Mouse (Mus musculus): ENCODE measurements around the gene Xylt1. TPM values are rescaled to one million over a fixed set of nuclear protein-coding genes. Genes with fewer than 3 reads are reported as not detected.

Gene Xylt1
- polyA plus RNA-seq, 1 experiment from 2014 or later, result 0.48 TPM

DNA sequence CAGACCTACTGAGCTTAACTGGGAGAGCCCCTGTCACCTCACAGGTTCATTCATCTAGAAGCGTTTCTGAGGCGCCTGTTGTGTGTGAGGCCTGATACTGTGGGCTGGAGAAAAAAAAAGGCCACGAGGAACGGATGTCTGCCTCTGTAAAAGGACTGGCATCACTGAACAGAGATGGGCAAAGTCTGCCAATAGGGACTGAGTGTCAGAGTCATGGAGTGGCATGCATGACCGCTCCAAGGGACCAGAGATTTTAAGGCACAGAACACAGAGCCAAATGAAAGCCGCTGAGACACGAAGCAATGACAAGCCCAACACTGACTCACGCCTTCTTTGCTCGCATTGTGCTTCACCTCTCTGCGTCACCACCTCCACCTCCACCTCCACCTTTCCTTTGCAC is 126.6 kb downstream of the Xylt1 start:
- no peaks in the 10 kb centered on the region for H3K36me3 ChIP-seq (ENCODE audit: control insufficient read depth, insufficient read depth, low read length)
- ATAC-seq, result no peak
- 91% methylated on average over 10 of the region's 10 CpGs for WGBS

DNA sequence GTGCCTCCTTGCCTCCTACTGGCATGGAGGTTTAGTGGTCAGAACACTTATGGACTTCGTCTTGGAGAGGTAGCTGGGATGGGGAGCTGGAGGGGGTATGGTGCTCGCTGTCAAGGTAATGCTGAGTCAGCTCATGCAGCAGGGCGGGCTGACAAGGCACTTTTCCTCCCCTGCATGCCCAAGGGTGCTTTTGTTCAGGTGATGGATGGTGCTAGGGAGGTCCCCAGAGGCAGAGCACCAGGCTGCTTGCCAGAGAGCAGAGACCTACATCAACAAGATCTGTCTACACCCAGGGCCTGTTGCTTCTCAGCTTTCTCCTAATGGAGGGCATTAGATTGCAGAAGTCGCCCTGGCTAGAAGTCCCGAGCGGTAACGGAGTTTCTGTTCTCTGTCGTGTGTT is 127.3 kb downstream of the Xylt1 start:
- no peaks in the 10 kb centered on the region for H3K36me3 ChIP-seq (ENCODE audit: control insufficient read depth, insufficient read depth, low read length)
- no peak for ATAC-seq
- 56% methylated on average over 8 of the region's 8 CpGs for WGBS

More for the DNA sequence above, 126.6 kb downstream of the Xylt1 start:
- no peak overlapping the region for H3K27ac ChIP-seq (ENCODE audit: low read length)
- no peak overlapping the region for H3K4me2 ChIP-seq (ENCODE audit: low read depth, low read length)
- H3K27me3 ChIP-seq (replicated peaks; ENCODE audit: control insufficient read depth, insufficient read depth, low read length), result no peaks in the 10 kb centered on the region
- no peak overlapping the region for H3K9ac ChIP-seq (ENCODE audit: low read depth, low read length)
- H3K9me3 ChIP-seq (ENCODE audit: control insufficient read depth, low read length), result no peaks in the 10 kb centered on the region
- no peak overlapping the region for H3K4me3 ChIP-seq (ENCODE audit: low read length)
- no peaks in the 10 kb centered on the region for H3K4me1 ChIP-seq (ENCODE audit: control insufficient read depth, insufficient read depth, low read length)

DNA sequence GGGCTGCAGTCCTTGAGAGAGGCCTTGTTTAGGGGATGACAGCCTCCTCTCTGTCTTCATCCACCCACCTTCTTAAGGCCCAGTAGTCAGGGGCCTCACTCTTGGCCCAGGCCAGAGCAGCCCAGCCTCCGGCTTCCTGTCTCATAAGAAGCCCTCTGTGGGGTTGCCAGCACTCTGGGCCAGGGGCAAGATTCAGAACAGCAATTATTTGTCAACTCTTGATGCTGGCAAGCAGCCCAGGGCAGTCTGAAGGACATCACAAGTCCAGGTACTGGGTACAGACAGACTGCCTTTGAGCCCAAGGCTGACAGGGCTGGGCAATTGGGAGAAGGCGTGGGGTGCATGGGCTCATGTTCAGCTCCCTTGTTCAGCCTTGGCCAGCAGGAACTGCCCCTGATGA is 129.3 kb downstream of the Xylt1 start:
- WGBS, result 87% methylated on average over 2 of the region's 2 CpGs

More for the DNA sequence above, 127.3 kb downstream of the Xylt1 start:
- Histone ChIP-seq H3K27me3 (replicated peaks; ENCODE audit: control insufficient read depth, insufficient read depth, low read length) (no peaks in the 10 kb centered on the region), H3K27ac (ENCODE audit: low read length) (no peak overlapping the region), H3K4me1 (ENCODE audit: control insufficient read depth, insufficient read depth, low read length) (no peaks in the 10 kb centered on the region), H3K4me3 (ENCODE audit: low read length) (no peak overlapping the region), H3K9me3 (ENCODE audit: control insufficient read depth, low read length) (no peaks in the 10 kb centered on the region), H3K9ac (ENCODE audit: low read depth, low read length) (no peak overlapping the region), H3K4me2 (ENCODE audit: low read depth, low read length) (no peak overlapping the region)

DNA sequence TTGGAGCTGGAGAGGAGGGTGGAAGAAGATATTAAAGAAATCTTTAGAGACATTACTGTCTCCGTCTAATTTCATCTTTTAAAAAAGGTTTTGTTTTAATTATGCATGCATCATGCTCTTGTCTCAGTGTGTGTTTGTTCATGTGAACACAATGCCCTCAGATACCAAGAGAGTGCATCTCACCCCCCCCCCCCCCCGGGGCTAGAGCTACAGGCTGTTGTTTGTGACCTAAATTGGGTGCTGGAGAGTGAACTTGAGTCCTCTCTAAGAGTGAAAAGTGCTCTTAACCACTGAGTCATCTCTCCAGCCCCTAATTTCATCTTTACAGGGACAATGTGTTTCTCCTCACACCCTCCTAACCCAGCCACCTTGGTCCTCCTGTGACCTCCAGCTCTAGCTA is 131.5 kb downstream of the Xylt1 start:
- no peaks in the 10 kb centered on the region for H3K36me3 ChIP-seq (ENCODE audit: control insufficient read depth, insufficient read depth, low read length)
- H3K4me3 ChIP-seq (ENCODE audit: low read length), result no peak overlapping the region
- no peak overlapping the region for H3K27ac ChIP-seq (ENCODE audit: low read length)
- no peaks in the 10 kb centered on the region for H3K4me1 ChIP-seq (ENCODE audit: control insufficient read depth, insufficient read depth, low read length)
- WGBS, result 88% methylated on average over 2 of the region's 2 CpGs
- no peak overlapping the region for H3K4me2 ChIP-seq (ENCODE audit: low read depth, low read length)
- no peaks in the 10 kb centered on the region for H3K9me3 ChIP-seq (ENCODE audit: control insufficient read depth, low read length)
- no peak for ATAC-seq
- H3K9ac ChIP-seq (ENCODE audit: low read depth, low read length), result no peak overlapping the region
- no peaks in the 10 kb centered on the region for H3K27me3 ChIP-seq (replicated peaks; ENCODE audit: control insufficient read depth, insufficient read depth, low read length)

More for the DNA sequence above, 129.3 kb downstream of the Xylt1 start:
- Histone ChIP-seq H3K36me3 (ENCODE audit: control insufficient read depth, insufficient read depth, low read length) (no peaks in the 10 kb centered on the region), H3K27ac (ENCODE audit: low read length) (no peak overlapping the region), H3K4me3 (ENCODE audit: low read length) (no peak overlapping the region), H3K27me3 (replicated peaks; ENCODE audit: control insufficient read depth, insufficient read depth, low read length) (no peaks in the 10 kb centered on the region), H3K9ac (ENCODE audit: low read depth, low read length) (no peak overlapping the region), H3K9me3 (ENCODE audit: control insufficient read depth, low read length) (no peaks in the 10 kb centered on the region), H3K4me1 (ENCODE audit: control insufficient read depth, insufficient read depth, low read length) (no peaks in the 10 kb centered on the region), H3K4me2 (ENCODE audit: low read depth, low read length) (no peak overlapping the region)
- ATAC-seq, result no peak

DNA sequence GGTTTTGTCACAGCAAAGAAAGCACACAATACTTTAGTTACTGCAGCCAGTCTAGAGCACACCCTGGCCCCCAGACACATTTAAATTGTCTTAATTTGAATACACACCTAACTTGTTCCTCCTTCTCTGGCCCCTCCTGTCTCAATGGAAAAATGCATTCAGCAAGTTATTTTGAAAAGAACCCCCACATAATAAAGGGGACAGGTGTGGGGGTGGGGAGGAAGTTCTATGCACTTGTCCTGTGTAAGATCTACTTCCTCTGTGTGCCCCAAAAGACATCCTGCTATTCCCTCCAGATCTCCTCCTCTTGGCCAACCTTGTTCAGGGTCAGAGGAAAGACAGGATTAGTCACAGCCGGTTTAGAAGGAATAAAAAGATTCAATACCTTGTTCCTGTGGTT is 135.0 kb downstream of the Xylt1 start:
- H3K27ac ChIP-seq (ENCODE audit: low read length), result no peak overlapping the region
- 67% methylated on average over 1 of the region's 1 CpGs for WGBS
- no peaks in the 10 kb centered on the region for H3K4me1 ChIP-seq (ENCODE audit: control insufficient read depth, insufficient read depth, low read length)
- no peak overlapping the region for H3K9ac ChIP-seq (ENCODE audit: low read depth, low read length)
- H3K4me2 ChIP-seq (ENCODE audit: low read depth, low read length), result no peak overlapping the region
- no peaks in the 10 kb centered on the region for H3K9me3 ChIP-seq (ENCODE audit: control insufficient read depth, low read length)
- no peaks in the 10 kb centered on the region for H3K27me3 ChIP-seq (replicated peaks; ENCODE audit: control insufficient read depth, insufficient read depth, low read length)
- no peak overlapping the region for H3K4me3 ChIP-seq (ENCODE audit: low read length)
- ATAC-seq, result no peak
- H3K36me3 ChIP-seq (ENCODE audit: control insufficient read depth, insufficient read depth, low read length), result no peaks in the 10 kb centered on the region

DNA sequence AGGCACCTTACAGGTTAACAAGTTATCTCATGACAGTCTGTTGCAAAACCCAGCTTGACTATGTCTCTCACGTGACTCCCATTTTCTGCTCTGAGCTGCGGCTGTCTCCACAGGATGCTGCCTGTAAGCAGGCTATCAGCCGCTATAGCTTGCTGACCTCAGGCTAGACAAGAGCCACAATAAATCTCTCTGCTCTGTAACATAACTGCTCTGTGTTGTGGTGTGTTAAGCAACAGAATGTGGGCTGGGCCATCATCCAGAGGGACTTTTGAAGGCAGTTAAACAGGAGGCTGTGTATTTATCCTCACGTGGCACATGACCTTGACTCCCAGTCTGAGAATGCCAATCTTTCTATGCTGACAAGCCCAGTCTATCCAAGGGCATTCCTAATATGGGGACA is 136.1 kb downstream of the Xylt1 start:
- H3K9ac ChIP-seq (ENCODE audit: low read depth, low read length), result no peak overlapping the region
- no peaks in the 10 kb centered on the region for H3K27me3 ChIP-seq (replicated peaks; ENCODE audit: control insufficient read depth, insufficient read depth, low read length)
- H3K4me3 ChIP-seq (ENCODE audit: low read length), result no peak overlapping the region
- no peak overlapping the region for H3K27ac ChIP-seq (ENCODE audit: low read length)
- peak; percentile 81 for ATAC-seq
- H3K4me2 ChIP-seq (ENCODE audit: low read depth, low read length), result no peak overlapping the region
- H3K36me3 ChIP-seq (ENCODE audit: control insufficient read depth, insufficient read depth, low read length), result no peaks in the 10 kb centered on the region
- 33% methylated on average over 4 of the region's 4 CpGs for WGBS
- H3K4me1 ChIP-seq (ENCODE audit: control insufficient read depth, insufficient read depth, low read length), result no peaks in the 10 kb centered on the region
- H3K9me3 ChIP-seq (ENCODE audit: control insufficient read depth, low read length), result 0 out of 2 replicates have a peak, but pooled peaks cover 4% of the 10 kb centered on the region

DNA sequence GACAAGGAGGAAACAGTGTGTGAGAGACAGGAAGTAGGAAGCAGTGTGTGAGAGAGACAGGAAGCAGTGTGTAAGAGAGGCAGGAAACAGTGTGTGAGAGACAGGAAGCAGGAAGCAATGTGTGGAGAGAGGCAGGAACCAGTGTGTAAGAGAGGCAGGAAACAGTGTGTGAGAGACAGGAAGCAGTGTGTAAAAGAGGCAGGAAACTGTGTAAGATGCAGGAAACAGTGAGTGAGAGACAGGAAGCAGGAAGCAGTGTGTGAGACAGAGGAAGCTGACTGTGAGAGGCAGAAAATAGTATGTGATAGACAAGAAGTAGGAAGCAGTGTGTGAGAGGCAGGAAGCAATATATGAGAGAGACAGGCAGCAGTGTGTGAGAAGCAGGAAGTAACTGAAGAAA is 140.6 kb downstream of the Xylt1 start:
- no peak for ATAC-seq
- H3K27ac ChIP-seq (ENCODE audit: low read length), result no peak overlapping the region
- 0 out of 2 replicates have a peak, but pooled peaks cover 4% of the 10 kb centered on the region for H3K9me3 ChIP-seq (ENCODE audit: control insufficient read depth, low read length)
- H3K4me2 ChIP-seq (ENCODE audit: low read depth, low read length), result no peak overlapping the region
- H3K4me1 ChIP-seq (ENCODE audit: control insufficient read depth, insufficient read depth, low read length), result no peaks in the 10 kb centered on the region
- H3K36me3 ChIP-seq (ENCODE audit: control insufficient read depth, insufficient read depth, low read length), result no peaks in the 10 kb centered on the region
- no peak overlapping the region for H3K4me3 ChIP-seq (ENCODE audit: low read length)
- no peaks in the 10 kb centered on the region for H3K27me3 ChIP-seq (replicated peaks; ENCODE audit: control insufficient read depth, insufficient read depth, low read length)
- H3K9ac ChIP-seq (ENCODE audit: low read depth, low read length), result no peak overlapping the region

DNA sequence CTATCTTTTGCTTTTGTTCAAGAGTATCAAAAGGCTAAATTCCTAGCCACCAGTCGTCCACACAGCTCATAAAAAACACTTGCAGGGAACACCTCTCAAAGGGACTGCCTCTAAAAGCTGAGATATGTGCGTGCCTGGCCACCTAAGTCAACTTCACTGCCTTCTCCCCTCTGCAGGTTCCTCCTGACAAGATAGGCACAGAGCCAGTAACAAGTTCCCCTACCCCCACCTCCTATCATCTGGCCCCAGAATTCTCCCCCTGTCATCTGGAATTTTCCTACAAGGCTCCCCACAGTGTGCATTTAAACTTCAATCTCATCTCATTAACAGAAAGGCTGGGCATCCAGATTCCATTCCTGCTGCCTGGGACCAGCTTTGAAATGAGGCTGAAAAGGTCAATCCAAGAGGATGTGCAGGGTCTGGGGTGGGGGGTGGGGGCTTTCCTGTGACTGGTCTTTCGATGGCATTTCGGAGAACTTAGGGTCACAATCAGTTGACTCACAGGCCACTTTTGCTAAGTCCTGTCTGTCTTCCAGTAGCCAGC is 141.4 kb downstream of the Xylt1 start:
- H3K9ac ChIP-seq (ENCODE audit: low read depth, low read length), result no peak overlapping the region
- no peaks in the 10 kb centered on the region for H3K36me3 ChIP-seq (ENCODE audit: control insufficient read depth, insufficient read depth, low read length)
- 0 out of 2 replicates have a peak, but pooled peaks cover 4% of the 10 kb centered on the region for H3K9me3 ChIP-seq (ENCODE audit: control insufficient read depth, low read length)
- H3K4me2 ChIP-seq (ENCODE audit: low read depth, low read length), result no peak overlapping the region
- no peaks in the 10 kb centered on the region for H3K4me1 ChIP-seq (ENCODE audit: control insufficient read depth, insufficient read depth, low read length)
- H3K27me3 ChIP-seq (replicated peaks; ENCODE audit: control insufficient read depth, insufficient read depth, low read length), result no peaks in the 10 kb centered on the region
- no peak for ATAC-seq
- WGBS, result 54% methylated on average over 4 of the region's 4 CpGs
- no peak overlapping the region for H3K27ac ChIP-seq (ENCODE audit: low read length)
- H3K4me3 ChIP-seq (ENCODE audit: low read length), result no peak overlapping the region

DNA sequence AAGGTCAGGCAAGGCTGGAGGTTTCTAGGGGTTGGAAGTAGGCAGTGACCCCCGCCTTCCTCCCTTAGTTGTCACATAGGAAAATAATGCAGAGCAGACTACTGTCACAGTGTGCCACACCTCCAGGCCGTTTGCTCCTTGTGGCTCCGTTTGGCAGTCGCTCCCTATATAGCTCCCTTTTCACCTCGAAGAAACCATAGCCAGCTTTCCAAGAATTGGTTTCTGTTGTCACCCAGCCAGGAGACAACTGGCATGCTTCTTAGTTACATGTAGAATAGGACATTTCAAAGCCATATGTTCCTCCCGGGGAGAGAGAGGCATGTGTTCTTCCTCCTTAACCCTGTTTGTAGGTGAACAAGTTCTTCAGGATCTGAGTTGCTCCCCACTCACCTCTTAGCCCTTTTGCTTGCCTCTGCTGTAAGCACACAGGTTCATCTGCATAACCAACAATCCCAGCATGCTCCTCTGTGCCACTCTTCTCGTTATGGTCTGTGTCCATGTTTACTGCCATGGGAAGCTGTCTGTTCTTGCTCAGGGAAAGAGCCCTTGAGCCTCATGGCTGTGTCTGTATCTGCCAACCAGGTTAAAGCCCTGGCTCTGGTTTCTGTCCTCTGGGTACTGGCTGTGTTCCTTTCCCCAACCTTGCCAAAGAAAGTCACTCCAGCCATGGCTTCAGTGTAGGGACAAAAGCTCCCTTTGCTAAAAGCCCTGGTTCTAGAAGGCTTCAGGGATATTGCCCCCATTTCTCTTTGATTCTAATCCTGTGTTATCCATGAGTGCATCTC is 143.8 kb downstream of the Xylt1 start:
- H3K9ac ChIP-seq (ENCODE audit: low read depth, low read length), result no peak overlapping the region
- no peaks in the 10 kb centered on the region for H3K4me1 ChIP-seq (ENCODE audit: control insufficient read depth, insufficient read depth, low read length)
- H3K9me3 ChIP-seq (ENCODE audit: control insufficient read depth, low read length), result 0 out of 2 replicates have a peak, but pooled peaks cover 4% of the 10 kb centered on the region
- no peak for ATAC-seq
- H3K4me3 ChIP-seq (ENCODE audit: low read length), result no peak overlapping the region
- no peaks in the 10 kb centered on the region for H3K36me3 ChIP-seq (ENCODE audit: control insufficient read depth, insufficient read depth, low read length)
- no peaks in the 10 kb centered on the region for H3K27me3 ChIP-seq (replicated peaks; ENCODE audit: control insufficient read depth, insufficient read depth, low read length)
- 54% methylated on average over 7 of the region's 7 CpGs for WGBS
- H3K27ac ChIP-seq (ENCODE audit: low read length), result no peak overlapping the region
- H3K4me2 ChIP-seq (ENCODE audit: low read depth, low read length), result no peak overlapping the region

Measured in intestine, embryonic 16.5 days (tissue).